Mouse (Mus musculus): ENCODE results near the gene Prl3c1. TPM values are rescaled to one million over a fixed set of nuclear protein-coding genes. Genes with fewer than 3 reads are reported as not detected.
"Not testable (repeated sequence)": the region's sequence is repeated elsewhere in the genome, so short reads cannot be mapped to it uniquely, and the experiment has no call there.

Gene Prl3c1
- total RNA-seq (2014; fragmentation: Nextera tagmentation) (not detected in 2 replicates), total RNA-seq (2017) (not detected in 2 replicates)

GRCm38 (mm10) chr13:27196359-27196758 lies at the start of gene Prl3c1:
Gene Prl3c1 (plus strand): TSS chr13:27196659.
- ATAC-seq (replicated peaks; ENCODE audit: low FRiP score, low TSS enrichment, poor library complexity, severe bottlenecking): no peak

GRCm38 (mm10) chr13:27148264-27148663 lies 48.2 kb upstream of the Prl3c1 start:
- ATAC-seq (replicated peaks; ENCODE audit: low FRiP score, low TSS enrichment, poor library complexity, severe bottlenecking): no peak

GRCm38 (mm10) chr13:27156490-27156889 lies 40.0 kb upstream of the Prl3c1 start, which contains the start of gene Prl3d3:
Gene Prl3d3 (plus strand): TSS chr13:27156790.
- not testable (repeated sequence) for ATAC-seq (replicated peaks; ENCODE audit: low FRiP score, low TSS enrichment, poor library complexity, severe bottlenecking)

GRCm38 (mm10) chr13:27241547-27241946 lies 45.1 kb downstream of the Prl3c1 start, which contains the start of gene Prl3b1:
Gene Prl3b1 (plus strand): TSS chr13:27241847.
- ATAC-seq (replicated peaks; ENCODE audit: low FRiP score, low TSS enrichment, poor library complexity, severe bottlenecking): no peak

Other genes with a start within 250 kb of the Prl3c1 start
- gene Prl, start 139.1 kb upstream of the Prl3c1 start, total RNA-seq (2014; fragmentation: Nextera tagmentation): not detected in 2 replicates
- not detected in 2 replicates for gene Prl, start 139.1 kb upstream of the Prl3c1 start, total RNA-seq (2017)
- gene Prl3d1, start 102.5 kb upstream of the Prl3c1 start, total RNA-seq (2014; fragmentation: Nextera tagmentation): not detected in 2 replicates
- gene Prl3d1, start 102.5 kb upstream of the Prl3c1 start, total RNA-seq (2017): not detected in 2 replicates
- gene Prl3d2, start 75.0 kb upstream of the Prl3c1 start, total RNA-seq (2014; fragmentation: Nextera tagmentation): not detected in 2 replicates
- gene Prl3d2, start 75.0 kb upstream of the Prl3c1 start, total RNA-seq (2017): not detected in 2 replicates
- gene Prl3d3, start 39.9 kb upstream of the Prl3c1 start, total RNA-seq (2014; fragmentation: Nextera tagmentation): not detected in 2 replicates
- gene Prl3d3, start 39.9 kb upstream of the Prl3c1 start, total RNA-seq (2017): not detected in 2 replicates
- not detected in 2 replicates for gene Prl3b1, start 45.2 kb downstream of the Prl3c1 start, total RNA-seq (2014; fragmentation: Nextera tagmentation)
- gene Prl3b1, start 45.2 kb downstream of the Prl3c1 start, total RNA-seq (2017): not detected in 2 replicates
- not detected in 2 replicates for gene Prl3a1, start 62.8 kb downstream of the Prl3c1 start, total RNA-seq (2014; fragmentation: Nextera tagmentation)
- gene Prl3a1, start 62.8 kb downstream of the Prl3c1 start, total RNA-seq (2017): not detected in 2 replicates
- gene Prl6a1, start 116.0 kb downstream of the Prl3c1 start, total RNA-seq (2014; fragmentation: Nextera tagmentation): not detected in 2 replicates
- not detected in 2 replicates for gene Prl6a1, start 116.0 kb downstream of the Prl3c1 start, total RNA-seq (2017)
- not detected in 2 replicates for gene Prl8a2, start 149.0 kb downstream of the Prl3c1 start, total RNA-seq (2014; fragmentation: Nextera tagmentation)
- not detected in 2 replicates for gene Prl8a2, start 149.0 kb downstream of the Prl3c1 start, total RNA-seq (2017)
- gene Prl2b1, start 194.2 kb downstream of the Prl3c1 start, total RNA-seq (2014; fragmentation: Nextera tagmentation): not detected in 2 replicates
- gene Prl2b1, start 194.2 kb downstream of the Prl3c1 start, total RNA-seq (2017): not detected in 2 replicates
- not detected in 2 replicates for gene Prl8a6, start 242.0 kb downstream of the Prl3c1 start, total RNA-seq (2014; fragmentation: Nextera tagmentation)
- gene Prl8a6, start 242.0 kb downstream of the Prl3c1 start, total RNA-seq (2017): not detected in 2 replicates